Comparison of ENCODE assay signal across 8 mouse cellular contexts in the genomic region with DNA sequence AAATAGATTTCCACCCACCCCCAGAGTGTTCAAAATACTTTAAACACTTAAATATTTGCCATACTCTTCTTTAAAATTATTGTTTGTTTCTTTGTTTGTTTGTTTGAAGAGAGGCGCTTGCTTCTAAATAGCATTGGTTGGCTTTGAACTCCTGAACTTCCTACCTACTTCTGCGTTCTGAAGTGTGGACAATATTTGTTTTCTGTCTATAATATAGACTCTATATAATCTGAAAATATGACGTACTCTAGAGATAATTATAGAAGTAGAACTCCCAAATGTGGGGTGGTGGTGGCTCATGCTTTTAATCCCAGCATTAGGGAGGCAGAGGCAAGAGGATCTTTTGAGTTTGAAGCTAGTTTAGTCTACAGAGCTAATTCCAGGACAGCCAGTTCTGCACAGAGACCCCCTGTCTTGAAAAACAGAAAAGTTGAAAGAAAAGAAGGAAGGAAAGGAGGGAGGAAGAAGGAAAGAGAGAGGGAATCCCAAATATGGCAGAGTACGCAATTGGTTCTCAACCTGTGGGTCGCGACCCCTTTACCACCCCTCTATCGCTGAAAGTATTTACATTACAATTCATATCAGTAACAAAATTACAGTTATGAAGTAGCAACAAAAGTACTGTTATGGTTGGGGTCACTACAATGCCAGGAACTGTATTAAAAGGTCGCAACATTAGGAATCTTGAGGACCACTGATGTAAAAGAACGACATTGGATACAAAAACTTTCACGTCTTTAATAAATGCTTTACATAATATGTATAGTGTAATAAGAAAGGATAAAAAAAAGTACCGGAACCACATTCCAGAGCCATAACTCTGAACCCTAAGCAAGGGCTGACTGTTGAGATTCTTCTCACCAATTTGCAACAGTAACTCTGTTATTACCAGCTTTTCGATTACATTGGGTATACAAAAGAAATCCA. TPM values are rescaled to one million over a fixed set of nuclear protein-coding genes. Genes with fewer than 3 reads are reported as not detected.
DNase-seq lines count a peak whose midpoint lies in the region; ATAC-seq and TF ChIP-seq lines count a peak whose summit lies in the region.

No protein-coding gene starts in this region.

- peak overlapping the region; percentile 85 for H3K4me3 ChIP-seq in lung, postnatal 0 days (ENCODE audit: low read depth, low read length)
- H3K4me3 ChIP-seq in embryonic fibroblast, embryonic 13.5 days (ENCODE audit: insufficient read depth, low read length), result peak overlapping the region; percentile 37
- H3K4me3 ChIP-seq in limb, embryonic 11.5 days (ENCODE audit: low read depth, low read length), result peak overlapping the region; percentile 54
- peak overlapping the region; percentile 70 for H3K4me3 ChIP-seq in stomach, embryonic 14.5 days (ENCODE audit: low read depth, low read length)

- no peaks in the 10 kb centered on the region for H3K36me3 ChIP-seq in lung, postnatal 0 days (ENCODE audit: insufficient read depth, low read length)
- peaks cover 3% of the 10 kb centered on the region for H3K36me3 ChIP-seq in limb, embryonic 11.5 days (ENCODE audit: control insufficient read depth, insufficient read depth, low read length)
- H3K36me3 ChIP-seq in stomach, embryonic 14.5 days (ENCODE audit: control insufficient read depth, insufficient read depth, low read length), result peaks cover 5% of the 10 kb centered on the region; the same call in 1 of the 2 replicates

- TF ChIP-seq POLR2A in embryonic fibroblast, embryonic 13.5 days (IDR thresholded peaks at IDR 0.05; ENCODE audit: low read depth, low read length), result no peak

- ATAC-seq in lung, postnatal 0 days, result no peak
- ATAC-seq in limb, embryonic 11.5 days (ENCODE audit: insufficient number of reproducible peaks, low FRiP score, low TSS enrichment, low read depth), result no peak
- ATAC-seq in stomach, embryonic 14.5 days (ENCODE audit: insufficient number of reproducible peaks, insufficient read depth, low FRiP score, low read depth), result no peak

- H3K27ac ChIP-seq in lung, postnatal 0 days (ENCODE audit: low read length), result no peak overlapping the region
- H3K27ac ChIP-seq in embryonic fibroblast, embryonic 13.5 days (ENCODE audit: insufficient read depth, low read length), result peak overlapping the region; percentile 60
- H3K27ac ChIP-seq in limb, embryonic 11.5 days (replicated peaks; ENCODE audit: low read depth, low read length), result no peak overlapping the region
- H3K27ac ChIP-seq in stomach, embryonic 14.5 days (ENCODE audit: low read length), result peak overlapping the region; percentile 99; the same call in 1 of the 2 replicates

- no peaks in the 10 kb centered on the region for H3K9me3 ChIP-seq in lung, postnatal 0 days (ENCODE audit: low read length)
- no peaks in the 10 kb centered on the region for H3K9me3 ChIP-seq in limb, embryonic 11.5 days (ENCODE audit: control insufficient read depth, low read length)
- H3K9me3 ChIP-seq in stomach, embryonic 14.5 days (ENCODE audit: control insufficient read depth, low read depth, low read length), result no peaks in the 10 kb centered on the region

- H3K9ac ChIP-seq in lung, postnatal 0 days (replicated peaks; ENCODE audit: low read depth), result no peak overlapping the region
- no peak overlapping the region for H3K9ac ChIP-seq in limb, embryonic 11.5 days (ENCODE audit: low read length)
- H3K9ac ChIP-seq in stomach, embryonic 14.5 days (replicated peaks; ENCODE audit: low read depth, low read length), result no peak overlapping the region; the same call in 1 of the 2 replicates

- peak overlapping the region; percentile 59 for H3K4me2 ChIP-seq in lung, postnatal 0 days (replicated peaks; ENCODE audit: low read depth, low read length)
- H3K4me2 ChIP-seq in limb, embryonic 11.5 days (ENCODE audit: low read depth, severe bottlenecking), result peak overlapping the region; percentile 13; the same call in 1 of the 2 replicates
- peak overlapping the region; percentile 37 for H3K4me2 ChIP-seq in stomach, embryonic 14.5 days (replicated peaks; ENCODE audit: low read depth, low read length)

- TF ChIP-seq CTCF in lung, postnatal 0 days (IDR thresholded peaks at IDR 0.05), result no peak
- TF ChIP-seq CTCF in embryonic fibroblast, embryonic 13.5 days (IDR thresholded peaks at IDR 0.05; ENCODE audit: borderline replicate concordance, insufficient read depth, low read length), result no peak

- H3K4me1 ChIP-seq in lung, postnatal 0 days (ENCODE audit: insufficient read depth, low read depth, low read length), result no peaks in the 10 kb centered on the region
- H3K4me1 ChIP-seq in embryonic fibroblast, embryonic 13.5 days (ENCODE audit: control insufficient read depth, insufficient read depth, low read length), result peaks cover 4% of the 10 kb centered on the region; the same call in 1 of the 2 replicates
- H3K4me1 ChIP-seq in limb, embryonic 11.5 days (ENCODE audit: control insufficient read depth, insufficient read depth, low read length), result 0 out of 2 replicates have a peak, but pooled peaks cover 2% of the 10 kb centered on the region
- H3K4me1 ChIP-seq in stomach, embryonic 14.5 days (ENCODE audit: control insufficient read depth, insufficient read depth, low read length), result peaks cover 3% of the 10 kb centered on the region; the same call in 1 of the 2 replicates

- no peak for DNase-seq in lung, postnatal 0 days (ENCODE audit: low spot score)
- DNase-seq in lung, adult 18-20 months, result no peak
- peak; percentile 27 for DNase-seq in limb, embryonic 11.5 days (ENCODE audit: low spot score)
- DNase-seq in layer of hippocampus, postnatal 36 days, result no peak
- no peak for DNase-seq in kidney, postnatal 36 days
- DNase-seq in Muller cell, postnatal 12 days (ENCODE audit: inconsistent ontology term), result no peak

- no peak for TF ChIP-seq EP300 in lung, postnatal 0 days (IDR thresholded peaks at IDR 0.05)

- no peaks in the 10 kb centered on the region for H3K27me3 ChIP-seq in lung, postnatal 0 days (replicated peaks; ENCODE audit: insufficient read depth, low read length)
- H3K27me3 ChIP-seq in limb, embryonic 11.5 days (ENCODE audit: control insufficient read depth, insufficient read depth, low read length), result no peaks in the 10 kb centered on the region
- H3K27me3 ChIP-seq in stomach, embryonic 14.5 days (ENCODE audit: control insufficient read depth, insufficient read depth, low read length), result no peaks in the 10 kb centered on the region

- 27% methylated on average over 12 of the region's 12 CpGs for WGBS in lung, postnatal 0 days
- WGBS in limb, embryonic 11.5 days, result 40% methylated on average over 12 of the region's 12 CpGs
- WGBS in stomach, embryonic 14.5 days, result 34% methylated on average over 12 of the region's 12 CpGs

RNA-seq across cellular contexts. Expression of gene Tia1, which starts 1.1 kb away (rescaled TPM):
- polyA plus RNA-seq in lung, postnatal 0 days (2015; fragmentation: Nextera tagmentation; extraction: Ambion mirVana), result 59.1 and 66.3 TPM in 2 replicates
- 92.6 and 133 TPM in 2 replicates for polyA plus RNA-seq in embryonic fibroblast, embryonic 13.5 days (2011; ENCODE audit: insufficient read length, low read depth, missing spikeins)
- polyA plus RNA-seq in limb, embryonic 11.5 days (2014; fragmentation: Nextera tagmentation; extraction: Ambion mirVana), result 246 and 268 TPM in 2 replicates
- polyA plus RNA-seq in stomach, embryonic 14.5 days (2014; fragmentation: Nextera tagmentation; extraction: Ambion mirVana), result 236 and 245 TPM in 2 replicates
- total RNA-seq in layer of hippocampus, postnatal 36 days (2021), result 100 to 1,000 TPM; 131 to 154 TPM

RNA-seq across cellular contexts. Expression of gene Pcyox1, which starts 6.0 kb away (rescaled TPM):
- 54.2 and 58.6 TPM in 2 replicates for polyA plus RNA-seq in lung, postnatal 0 days (2015; fragmentation: Nextera tagmentation; extraction: Ambion mirVana)
- polyA plus RNA-seq in embryonic fibroblast, embryonic 13.5 days (2011; ENCODE audit: insufficient read length, low read depth, missing spikeins), result 117 and 140 TPM in 2 replicates
- polyA plus RNA-seq in limb, embryonic 11.5 days (2014; fragmentation: Nextera tagmentation; extraction: Ambion mirVana), result 61.0 and 61.1 TPM in 2 replicates
- 102 TPM in 2 replicates for polyA plus RNA-seq in stomach, embryonic 14.5 days (2014; fragmentation: Nextera tagmentation; extraction: Ambion mirVana)
- total RNA-seq in layer of hippocampus, postnatal 36 days (2021), result 100 to 1,000 TPM; 105 to 114 TPM

RNA-seq across cellular contexts. Expression of gene Gm44790, which starts 23.5 kb away (rescaled TPM):
- not detected in 2 replicates for polyA plus RNA-seq in lung, postnatal 0 days (2015; fragmentation: Nextera tagmentation; extraction: Ambion mirVana)
- not detected in 2 replicates for polyA plus RNA-seq in embryonic fibroblast, embryonic 13.5 days (2011; ENCODE audit: insufficient read length, low read depth, missing spikeins)
- polyA plus RNA-seq in limb, embryonic 11.5 days (2014; fragmentation: Nextera tagmentation; extraction: Ambion mirVana), result 0.95 TPM in 1 of 2 replicates, not detected in the other
- polyA plus RNA-seq in stomach, embryonic 14.5 days (2014; fragmentation: Nextera tagmentation; extraction: Ambion mirVana), result not detected in 2 replicates
- total RNA-seq in layer of hippocampus, postnatal 36 days (2021), result under 1 TPM in 1 of 2 experiments, not detected in 1; 0.88 TPM

RNA-seq across cellular contexts. Expression of gene Snrpg, which starts 31.8 kb away (rescaled TPM):
- polyA plus RNA-seq in lung, postnatal 0 days (2015; fragmentation: Nextera tagmentation; extraction: Ambion mirVana), result 234 and 251 TPM in 2 replicates
- polyA plus RNA-seq in embryonic fibroblast, embryonic 13.5 days (2011; ENCODE audit: insufficient read length, low read depth, missing spikeins), result 141 and 203 TPM in 2 replicates
- polyA plus RNA-seq in limb, embryonic 11.5 days (2014; fragmentation: Nextera tagmentation; extraction: Ambion mirVana), result 903 and 919 TPM in 2 replicates
- polyA plus RNA-seq in stomach, embryonic 14.5 days (2014; fragmentation: Nextera tagmentation; extraction: Ambion mirVana), result 676 and 802 TPM in 2 replicates
- total RNA-seq in layer of hippocampus, postnatal 36 days (2021), result 10 to 100 TPM; 71.7 to 74.6 TPM

RNA-seq across cellular contexts. Expression of gene C87436, which starts 35.2 kb away (rescaled TPM):
- polyA plus RNA-seq in lung, postnatal 0 days (2015; fragmentation: Nextera tagmentation; extraction: Ambion mirVana), result 23.3 and 23.5 TPM in 2 replicates
- polyA plus RNA-seq in embryonic fibroblast, embryonic 13.5 days (2011; ENCODE audit: insufficient read length, low read depth, missing spikeins), result 9.6 and 9.7 TPM in 2 replicates
- 23.7 and 24.8 TPM in 2 replicates for polyA plus RNA-seq in limb, embryonic 11.5 days (2014; fragmentation: Nextera tagmentation; extraction: Ambion mirVana)
- polyA plus RNA-seq in stomach, embryonic 14.5 days (2014; fragmentation: Nextera tagmentation; extraction: Ambion mirVana), result 26.3 and 26.8 TPM in 2 replicates
- total RNA-seq in layer of hippocampus, postnatal 36 days (2021), result 10 to 100 TPM; 16.4 to 16.5 TPM

Comparison
In these comparisons a context has a peak if more than half of its experiments do, and no peak if none do; other contexts are left out.
1. H3K27ac ChIP-seq: peak in embryonic fibroblast, embryonic 13.5 days (single experiment) and stomach, embryonic 14.5 days (single experiment); none in lung, postnatal 0 days (single experiment) and limb, embryonic 11.5 days (single experiment).
2. Peak in every context shown above with its lines, with median percentiles within 50 percentile points of each other: H3K4me2 ChIP-seq and H3K4me3 ChIP-seq.